Mouse (Mus musculus) MEL (cell line): ENCODE data around the gene Fam169b. TPM values are rescaled to one million over a fixed set of nuclear protein-coding genes. Genes with fewer than 3 reads are reported as not detected.

Experiments used
- DNase-seq: peaks from one replicate; pipeline ENCODE4 v3.0.0; 2011; ENCODE audit warnings: low read depth, low spot score
- H3K27ac ChIP-seq: 2 replicates; pipeline ENCODE4 v1.5.1; 2012; ENCODE audit warnings: low read depth, mild to moderate bottlenecking, control low read depth, low read length, moderate library complexity; ENCODE audit not compliant: control insufficient read depth
- H3K27me3 ChIP-seq, 2 experiments: fragments of 150-350 bp in 1 of 2; sonication (generic) in 1 of 2; 2 replicates each; pipeline ENCODE4 v1.6.1; 2012; ENCODE audit warnings: low read length in 2 of 2, mild to moderate bottlenecking in 2 of 2, improper control_type of control experiment in 1 of 2, moderate library complexity in 1 of 2; ENCODE audit not compliant: insufficient read depth in 2 of 2, control insufficient read depth in 1 of 2
- H3K36me3 ChIP-seq, 2 experiments: 2 replicates each; pipeline ENCODE4 v1.6.1; 2012 to 2014; ENCODE audit warnings: low read length in 2 of 2, improper control_type of control experiment in 1 of 2, inconsistent platforms in 1 of 2, mild to moderate bottlenecking in 1 of 2; ENCODE audit not compliant: insufficient read depth in 2 of 2, control insufficient read depth in 1 of 2
- H3K4me1 ChIP-seq, 2 experiments: fragments of 150-350 bp in 1 of 2; sonication (generic) in 1 of 2; 2 replicates each; pipeline ENCODE4 v1.6.1; 2012; ENCODE audit warnings: low read length in 2 of 2, improper control_type of control experiment in 1 of 2, mild to moderate bottlenecking in 1 of 2; ENCODE audit not compliant: insufficient read depth in 2 of 2, control insufficient read depth in 1 of 2
- H3K4me3 ChIP-seq, 2 experiments: fragments of 150-350 bp in 1 of 2; sonication (generic) in 1 of 2; 2 replicates each; pipeline ENCODE4 v1.5.1; 2012; ENCODE audit warnings: low read depth in 2 of 2, low read length in 2 of 2, mild to moderate bottlenecking in 2 of 2, moderate library complexity in 2 of 2, control low read depth in 1 of 2, improper control_type of control experiment in 1 of 2; ENCODE audit not compliant: control insufficient read depth in 1 of 2, insufficient read depth in 1 of 2
- H3K79me2 ChIP-seq: 2 replicates; pipeline ENCODE4 v1.6.1; 2012; ENCODE audit warnings: mild to moderate bottlenecking, low read length, moderate library complexity; ENCODE audit not compliant: control insufficient read depth, poor library complexity, insufficient read depth
- H3K9ac ChIP-seq: 2 replicates; pipeline ENCODE4 v1.6.1; 2012; ENCODE audit warnings: low read depth, mild to moderate bottlenecking, control low read depth, low read length, moderate library complexity; ENCODE audit not compliant: control insufficient read depth, poor library complexity, severe bottlenecking
- H3K9me3 ChIP-seq: fragments of 150-350 bp; sonication (generic); replicated peaks from 2 replicates; pipeline ENCODE4 v1.6.1; 2012; ENCODE audit warnings: mild to moderate bottlenecking, low read length, improper control_type of control experiment, moderate library complexity; ENCODE audit not compliant: insufficient read depth
- CTCF ChIP-seq, 3 experiments: IDR thresholded peaks in 2 of 3; conservative IDR thresholded peaks in 1 of 3; 2 replicates each; pipeline ENCODE4 v1.5.1; 2011 to 2012; ENCODE audit warnings: low read length in 3 of 3, low read depth in 2 of 3, mild to moderate bottlenecking in 2 of 3, improper control_type of control experiment in 1 of 3, inconsistent platforms in 1 of 3, mixed read lengths in 1 of 3, moderate library complexity in 1 of 3; ENCODE audit not compliant: control insufficient read depth in 1 of 3, insufficient read depth in 1 of 3, poor library complexity in 1 of 3, severe bottlenecking in 1 of 3
- ELF1 ChIP-seq: IDR thresholded peaks from 2 replicates; pipeline ENCODE4 v1.6.1; 2014; ENCODE audit warnings: low read depth, mild to moderate bottlenecking, inconsistent platforms, low read length, improper control_type of control experiment, moderate library complexity
- EP300 ChIP-seq, 2 experiments: IDR thresholded peaks; 2 replicates each; pipeline ENCODE4 v1.6.1; 2011; ENCODE audit warnings: improper control_type of control experiment in 2 of 2, low read length in 2 of 2, low read depth in 1 of 2, mild to moderate bottlenecking in 1 of 2
- HCFC1 ChIP-seq: IDR thresholded peaks from 2 replicates; pipeline ENCODE4 v1.6.1; 2012; ENCODE audit warnings: low read depth, mild to moderate bottlenecking, inconsistent platforms, low read length, improper control_type of control experiment, moderate library complexity
- MAX ChIP-seq: IDR thresholded peaks from 2 replicates; pipeline ENCODE4 v1.6.1; 2011; ENCODE audit warnings: low read length, improper control_type of control experiment
- MAZ ChIP-seq: IDR thresholded peaks from 2 replicates; pipeline ENCODE4 v1.6.1; 2012; ENCODE audit warnings: low read depth, mild to moderate bottlenecking, inconsistent platforms, low read length, improper control_type of control experiment
- MYB ChIP-seq: IDR thresholded peaks from 2 replicates; pipeline ENCODE4 v1.6.1; 2011; ENCODE audit warnings: mild to moderate bottlenecking, low read depth, low read length, improper control_type of control experiment
- MYC ChIP-seq: IDR thresholded peaks from 2 replicates; pipeline ENCODE4 v1.6.1; 2011; ENCODE audit warnings: low read depth, mild to moderate bottlenecking, low read length, improper control_type of control experiment, moderate library complexity
- NELFE ChIP-seq: IDR thresholded peaks from 2 replicates; pipeline ENCODE4 v1.6.1; 2011; ENCODE audit warnings: low read depth, low read length, improper control_type of control experiment
- NRF1 ChIP-seq: IDR thresholded peaks from 2 replicates; pipeline ENCODE4 v1.6.1; 2014; ENCODE audit warnings: low read depth, mild to moderate bottlenecking, inconsistent platforms, low read length, improper control_type of control experiment, moderate library complexity; ENCODE audit not compliant: poor library complexity, insufficient read depth, severe bottlenecking
- POLR2A ChIP-seq, 2 experiments: IDR thresholded peaks; 2 replicates each; pipeline ENCODE4 v1.6.1; 2011 to 2012; ENCODE audit warnings: low read length in 2 of 2, mild to moderate bottlenecking in 2 of 2, control low read depth in 1 of 2, improper control_type of control experiment in 1 of 2, low read depth in 1 of 2, moderate library complexity in 1 of 2; ENCODE audit not compliant: control insufficient read depth in 1 of 2, insufficient read depth in 1 of 2, poor library complexity in 1 of 2
- RAD21 ChIP-seq: IDR thresholded peaks from 2 replicates; pipeline ENCODE4 v1.6.1; 2011; ENCODE audit warnings: mild to moderate bottlenecking, low read depth, low read length, improper control_type of control experiment
- RCOR1 ChIP-seq: IDR thresholded peaks from 2 replicates; pipeline ENCODE4 v1.6.1; 2012; ENCODE audit warnings: low read depth, mild to moderate bottlenecking, inconsistent platforms, low read length, improper control_type of control experiment
- SIN3A ChIP-seq: IDR thresholded peaks from 2 replicates; pipeline ENCODE4 v1.6.1; 2012; ENCODE audit warnings: low read length, improper control_type of control experiment, inconsistent platforms
- SMC3 ChIP-seq: IDR thresholded peaks from 2 replicates; pipeline ENCODE4 v1.6.1; 2011; ENCODE audit warnings: low read depth, low read length, improper control_type of control experiment
- TAL1 ChIP-seq: IDR thresholded peaks from 2 replicates; pipeline ENCODE4 v1.6.1; 2012; ENCODE audit warnings: mild to moderate bottlenecking, inconsistent platforms, low read length, moderate library complexity, mixed read lengths
- TBP ChIP-seq: IDR thresholded peaks from 2 replicates; pipeline ENCODE4 v1.8.0; 2011; ENCODE audit warnings: low read depth, low read length, improper control_type of control experiment
- UBTF ChIP-seq: IDR thresholded peaks from 2 replicates; pipeline ENCODE4 v1.6.1; 2012; ENCODE audit warnings: low read depth, mild to moderate bottlenecking, inconsistent platforms, low read length, improper control_type of control experiment, moderate library complexity, borderline replicate concordance; ENCODE audit not compliant: insufficient read depth
- USF2 ChIP-seq, 2 experiments: IDR thresholded peaks; 2 replicates each; pipeline ENCODE4 v1.6.1; 2011 to 2012; ENCODE audit warnings: improper control_type of control experiment in 2 of 2, low read length in 2 of 2, borderline replicate concordance in 1 of 2, inconsistent platforms in 1 of 2, low read depth in 1 of 2, mild to moderate bottlenecking in 1 of 2; ENCODE audit not compliant: insufficient read depth in 1 of 2
- ZC3H11A ChIP-seq: IDR thresholded peaks from 2 replicates; pipeline ENCODE4 v1.6.1; 2012; ENCODE audit warnings: low read depth, mild to moderate bottlenecking, inconsistent platforms, low read length, improper control_type of control experiment
- ZMIZ1 ChIP-seq: IDR thresholded peaks from 2 replicates; pipeline ENCODE4 v1.6.1; 2012; ENCODE audit warnings: low read depth, mild to moderate bottlenecking, inconsistent platforms, low read length, improper control_type of control experiment, moderate library complexity
- polyA plus RNA-seq, 2 experiments: library from polyadenylated mRNA; stranded (reverse) in 1 of 2; unstranded in 1 of 2; fragments of >175 nt in 1 of 2; fragments of >200 nt in 1 of 2; gene quantifications; 2 replicates each; pipeline versions ENCODE4 v1.2.1 to v1.2.4; 2012; ENCODE audit warnings: low replicate concordance in 2 of 2, low read depth in 1 of 2; ENCODE audit not compliant: insufficient read length in 2 of 2, insufficient read depth in 1 of 2, missing spikeins in 1 of 2
- total RNA-seq: library from RNA; depleted of rRNA; stranded (reverse); fragments of 300-350 nt; gene quantifications from 2 replicates; pipeline ENCODE4 v1.2.3, GENCODE M21; 2012

Fam169b gene
- total and polyA plus RNA-seq, 3 experiments: not detected

GRCm38 (mm10) chr7:68302586-68303433 lies 29.2 kb downstream of the Fam169b start (continued):
- no peak for TF ChIP-seq ZMIZ1
- TF ChIP-seq SIN3A: peak; percentile 22; the same call in 1 of the 2 replicates
- TF ChIP-seq POLR2A (IDR thresholded peaks at IDR 0.05; ENCODE audit: control insufficient read depth in 1 of 2, insufficient read depth in 1 of 2, low read depth in 1 of 2, low read length in 2 of 2, poor library complexity in 1 of 2): no peak
- no peak for TF ChIP-seq NRF1
- TF ChIP-seq UBTF: no peak
- no peak for TF ChIP-seq NELFE
- peak; percentile 84 for TF ChIP-seq SMC3
- no peak for TF ChIP-seq USF2 (IDR thresholded peaks at IDR 0.05; ENCODE audit: borderline replicate concordance in 1 of 2, insufficient read depth in 1 of 2, low read depth in 1 of 2, low read length in 2 of 2)
- TF ChIP-seq MAX: no peak
- no peak for TF ChIP-seq RCOR1
- TF ChIP-seq MYC: 0 out of 2 replicates have a peak, but pooled peaks have one; percentile 16
- TF ChIP-seq HCFC1: no peak
- TF ChIP-seq RAD21: peak; percentile 97

GRCm38 (mm10) chr7:68303685-68304084 lies 30.0 kb downstream of the Fam169b start:
- Histone ChIP-seq H3K4me3 (no peak overlapping the region), H3K4me1 (peaks cover 0 to 8% of the 10 kb centered on the region in 2 experiments; a peak in 1 of 4 replicates)
- no peak for TF ChIP-seq MAZ
- no peak for TF ChIP-seq ELF1
- no peak for TF ChIP-seq ZC3H11A
- no peak for TF ChIP-seq TAL1
- TF ChIP-seq MYB: no peak
- TF ChIP-seq TBP: no peak
- TF ChIP-seq POLR2A (IDR thresholded peaks at IDR 0.05; ENCODE audit: control insufficient read depth in 1 of 2, insufficient read depth in 1 of 2, low read depth in 1 of 2, low read length in 2 of 2, poor library complexity in 1 of 2): no peak
- TF ChIP-seq EP300 (IDR thresholded peaks at IDR 0.05; ENCODE audit: low read depth in 1 of 2, low read length in 2 of 2): no peak
- TF ChIP-seq CTCF (IDR thresholded peaks at IDR 0.05 in 2 of 3, conservative IDR thresholded peaks at IDR 0.05 in 1 of 3; ENCODE audit: control insufficient read depth in 1 of 3, insufficient read depth in 1 of 3, low read depth in 2 of 3, low read length in 3 of 3, poor library complexity in 1 of 3, severe bottlenecking in 1 of 3): no peak
- TF ChIP-seq, all 39 proteins: peak for 0
- Histone ChIP-seq H3K36me3 (peaks cover 0 to 6% of the 10 kb centered on the region in 2 experiments; a peak in 2 of 4 replicates), H3K27me3 (no peaks in the 10 kb centered on the region), H3K9me3 (no peaks in the 10 kb centered on the region), H3K27ac (no peak overlapping the region), H3K9ac (no peak overlapping the region), H3K79me2 (no peaks in the 10 kb centered on the region)
- peak; percentile 3 for DNase-seq
